Mouse (Mus musculus) heart, postnatal 0 days (tissue): Measurements from ENCODE around the gene Dner. TPM values are rescaled to one million over a fixed set of nuclear protein-coding genes. Genes with fewer than 3 reads are reported as not detected.
"Not testable (repeated sequence)": the region's sequence is repeated elsewhere in the genome, so short reads cannot be mapped to it uniquely, and the experiment has no call there.

ENCODE experiments used
- ATAC-seq: fragments of 200-750 bp; cut with Nextera tagmentation; 2 replicates; pipeline ENCODE4 v1.8.0; 2017; ENCODE audit warnings: low read depth, moderate number of reproducible peaks, moderate library complexity; ENCODE audit not compliant: insufficient read depth
- DNase-seq: peaks from one replicate; pipeline ENCODE4 v3.0.0-alpha.2; 2016; ENCODE audit warnings: low spot score
- H3K27ac ChIP-seq: fragments of 300-500 bp; sonication (generic); 2 replicates; pipeline ENCODE4 v1.5.1; 2014; ENCODE audit warnings: low read depth, mild to moderate bottlenecking
- H3K27me3 ChIP-seq: fragments of 300-500 bp; sonication (generic); 2 replicates; pipeline ENCODE4 v1.6.1; 2014; ENCODE audit warnings: low read length, mixed read lengths; ENCODE audit not compliant: control insufficient read depth, insufficient read depth
- H3K36me3 ChIP-seq: fragments of 300-500 bp; sonication (generic); replicated peaks from 2 replicates; pipeline ENCODE4 v1.6.1; 2014; ENCODE audit warnings: low read length, mixed read lengths; ENCODE audit not compliant: control insufficient read depth, insufficient read depth
- H3K4me1 ChIP-seq: fragments of 300-500 bp; sonication (generic); 2 replicates; pipeline ENCODE4 v1.6.1; 2014; ENCODE audit warnings: antibody characterized with exemption; ENCODE audit not compliant: control insufficient read depth, insufficient read depth
- H3K4me2 ChIP-seq: fragments of 300-500 bp; sonication (generic); 2 replicates; pipeline ENCODE4 v1.6.1; 2014; ENCODE audit warnings: low read depth, mild to moderate bottlenecking, low read length, moderate library complexity
- H3K4me3 ChIP-seq: fragments of 300-500 bp; sonication (generic); 2 replicates; pipeline ENCODE4 v1.5.1; 2014; ENCODE audit warnings: low read depth, low read length
- H3K9ac ChIP-seq: fragments of 300-500 bp; sonication (generic); replicated peaks from 2 replicates; pipeline ENCODE4 v1.6.1; 2014; ENCODE audit warnings: low read depth, low read length, mixed read lengths
- H3K9me3 ChIP-seq: fragments of 300-500 bp; sonication (generic); replicated peaks from 2 replicates; pipeline ENCODE4 v1.6.1; 2016; ENCODE audit warnings: low read length; ENCODE audit not compliant: control insufficient read depth
- CTCF ChIP-seq: IDR thresholded peaks from 2 replicates; pipeline ENCODE4 v1.5.1; 2016; ENCODE audit warnings: antibody characterized with exemption, control low read depth, low read depth
- EP300 ChIP-seq: IDR thresholded peaks from 2 replicates; pipeline ENCODE4 v1.6.1; 2016; ENCODE audit warnings: antibody characterized with exemption, low read depth
- WGBS: fragments of 180-500 bp; shearing (Covaris S2); extraction: QIAGEN DNeasy Blood & Tissue Kit; methylation state at CpG from one replicate; pipeline ENCODE4 v1.1.7; 2014; 5-methylcytosine and 5-hydroxymethylcytosine counted together
- microRNA-seq: library from miRNA; unstranded; fragments of <30 nt; microRNA quantifications from one replicate; pipeline ENCODE4, GENCODE M21; 2016
- polyA plus RNA-seq: library from polyadenylated mRNA; unstranded; fragments of >200 nt; fragmentation: Nextera tagmentation; extraction: Ambion mirVana; gene quantifications from 2 replicates; pipeline ENCODE4 v1.2.1, GENCODE M21; 2015
- total RNA-seq: library from RNA; depleted of rRNA; stranded (reverse); fragments of >200 nt; gene quantifications from 2 replicates; pipeline ENCODE4 v1.2.3, GENCODE M21; 2014; ENCODE audit warnings: low replicate concordance; rRNA removed

The Dner gene
- total and polyA plus RNA-seq, 2 experiments from 2014 or later: 0.19 to 0.76 TPM

DNA sequence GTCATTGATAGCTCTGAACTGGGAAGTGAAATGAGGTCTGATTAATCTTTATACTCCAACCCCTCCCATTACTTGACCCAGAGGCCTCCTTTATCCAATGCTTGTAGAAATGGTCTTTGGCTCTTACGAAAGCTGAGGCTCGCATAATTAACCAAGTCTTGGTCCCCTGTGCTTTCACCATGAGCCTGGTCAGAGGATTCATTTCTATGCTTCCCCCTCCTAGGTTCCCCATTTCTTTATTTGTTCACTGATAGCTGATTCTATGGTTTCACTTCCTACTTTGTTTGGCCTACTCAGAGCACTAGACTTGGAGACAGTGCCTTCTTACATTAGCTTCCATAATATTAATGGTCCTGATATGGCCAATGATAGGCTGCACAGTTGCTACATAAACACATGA is 345.8 kb downstream of the Dner start:
- TF ChIP-seq CTCF (no peak), EP300 (no peak)
- H3K4me3 ChIP-seq: no peak overlapping the region
- WGBS: 91% methylated on average over 2 of the region's 2 CpGs
- no peak overlapping the region for H3K27ac ChIP-seq
- H3K9me3 ChIP-seq: no peaks in the 10 kb centered on the region
- ATAC-seq: no peak
- DNase-seq: no peak
- H3K36me3 ChIP-seq: no peaks in the 10 kb centered on the region
- H3K9ac ChIP-seq: no peak overlapping the region
- H3K4me1 ChIP-seq: no peaks in the 10 kb centered on the region
- H3K4me2 ChIP-seq: no peak overlapping the region
- H3K27me3 ChIP-seq: no peaks in the 10 kb centered on the region

DNA sequence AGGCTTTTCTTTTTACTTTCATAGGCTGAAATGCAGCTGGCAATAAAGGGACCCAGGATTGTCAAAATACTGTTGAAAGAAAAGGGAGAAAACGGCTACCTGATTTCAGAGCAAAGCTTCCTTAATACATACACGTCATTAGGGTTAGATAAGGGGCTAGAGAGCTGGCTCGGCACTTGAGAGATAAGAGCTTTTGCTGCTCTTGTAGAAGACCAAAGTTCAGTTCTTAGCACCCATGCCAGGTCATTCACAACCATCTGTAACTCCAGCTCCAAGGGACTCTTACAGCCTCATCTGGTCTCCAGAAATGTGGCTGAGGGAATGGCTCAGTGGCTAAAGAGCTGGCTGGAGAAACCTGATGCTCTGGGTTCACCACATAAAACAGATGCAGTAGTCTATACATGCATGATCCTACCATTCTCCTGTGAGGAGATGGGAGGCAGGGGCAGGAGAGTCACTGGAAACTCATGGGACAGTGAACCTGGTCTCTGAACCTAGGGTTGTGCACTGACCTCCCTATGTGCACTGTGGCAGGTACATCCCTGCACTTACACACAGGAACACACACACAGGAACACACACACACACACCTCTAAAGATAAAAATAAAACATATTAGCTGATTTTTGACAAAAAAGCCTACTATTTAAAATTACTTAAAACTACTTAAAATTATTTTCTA is 348.1 kb downstream of the Dner start:
- no peak overlapping the region for H3K27ac ChIP-seq
- no peak overlapping the region for H3K4me2 ChIP-seq
- no peak overlapping the region for H3K9ac ChIP-seq
- H3K4me1 ChIP-seq: no peaks in the 10 kb centered on the region
- TF ChIP-seq CTCF: no peak
- TF ChIP-seq EP300: no peak
- no peaks in the 10 kb centered on the region for H3K27me3 ChIP-seq
- H3K9me3 ChIP-seq: no peaks in the 10 kb centered on the region
- no peak overlapping the region for H3K4me3 ChIP-seq
- DNase-seq: no peak
- WGBS: 13% methylated on average over 3 of the region's 3 CpGs
- no peaks in the 10 kb centered on the region for H3K36me3 ChIP-seq
- no peak for ATAC-seq

DNA sequence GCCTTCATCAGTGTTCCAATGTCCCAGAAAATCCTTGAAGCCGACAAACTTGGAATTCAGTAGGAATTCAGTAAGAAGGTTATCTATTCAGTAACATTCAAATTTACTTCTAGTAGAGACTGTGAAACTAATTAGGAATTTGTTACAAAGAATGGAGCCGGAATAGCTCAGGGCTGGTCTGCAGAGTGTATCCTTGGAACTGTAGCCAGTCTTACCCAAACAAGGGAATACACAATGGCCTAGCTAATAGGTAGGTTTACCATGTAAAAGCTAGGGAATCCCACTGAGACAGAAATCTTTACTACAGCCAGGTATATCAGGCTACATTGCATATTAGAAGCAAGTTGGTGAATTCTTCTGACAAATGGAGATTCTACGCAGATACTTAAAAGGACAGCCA is 363.2 kb downstream of the Dner start:
- H3K27ac ChIP-seq, H3K4me3 ChIP-seq, DNase-seq, H3K4me1 ChIP-seq, H3K36me3 ChIP-seq, H3K9ac ChIP-seq, H3K9me3 ChIP-seq, H3K27me3 ChIP-seq, ATAC-seq, H3K4me2 ChIP-seq: not testable (repeated sequence)
- 49% methylated on average over 3 of the region's 3 CpGs for WGBS

DNA sequence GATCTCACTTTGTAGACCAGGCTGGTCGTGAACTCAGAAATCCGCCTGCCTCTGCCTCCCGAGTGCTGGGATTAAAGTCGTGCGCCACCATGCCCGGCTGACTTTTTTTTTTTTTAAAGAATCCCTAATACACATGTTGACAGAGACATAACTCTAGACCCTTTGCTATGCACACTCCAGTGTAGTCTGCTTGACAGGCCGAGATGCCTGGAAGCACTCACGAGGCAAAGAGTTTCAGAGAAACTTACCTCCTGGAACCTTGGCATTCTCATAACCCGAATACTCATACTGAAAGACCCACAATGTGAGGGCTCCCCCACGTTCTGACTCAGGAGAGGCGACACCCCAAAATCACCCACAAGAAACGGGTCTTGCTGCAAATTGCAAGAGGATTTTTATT is 364.2 kb downstream of the Dner start:
- 78% methylated on average over 12 of the region's 12 CpGs for WGBS
- not testable (repeated sequence) for DNase-seq, H3K36me3 ChIP-seq, H3K9me3 ChIP-seq, ATAC-seq, H3K27ac ChIP-seq, H3K27me3 ChIP-seq, H3K4me2 ChIP-seq, H3K9ac ChIP-seq, H3K4me1 ChIP-seq, H3K4me3 ChIP-seq

DNA sequence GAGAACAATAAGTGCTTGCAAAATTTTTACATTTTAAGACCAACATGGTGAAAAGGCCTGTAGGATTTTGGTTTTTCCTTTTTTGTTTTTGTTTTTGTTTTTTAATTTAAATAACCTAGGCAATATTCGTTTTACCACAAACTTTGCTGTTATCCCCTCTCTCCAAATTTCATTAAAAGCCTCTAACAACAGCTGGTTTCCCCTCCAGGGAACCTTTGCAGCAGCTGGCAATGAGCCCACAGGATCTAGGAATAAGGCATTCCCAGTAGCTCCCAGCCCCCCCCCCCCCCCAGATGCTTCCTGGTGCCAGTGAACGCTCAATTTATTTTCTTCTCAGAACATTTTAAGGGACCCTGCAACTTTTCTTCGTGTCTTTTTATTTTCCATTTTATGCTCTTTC is 370.7 kb downstream of the Dner start:
- Histone ChIP-seq H3K4me3 (no peak overlapping the region), H3K9ac (no peak overlapping the region), H3K27ac (no peak overlapping the region), H3K4me2 (no peak overlapping the region), H3K36me3 (no peaks in the 10 kb centered on the region), H3K4me1 (no peaks in the 10 kb centered on the region), H3K27me3 (no peaks in the 10 kb centered on the region), H3K9me3 (no peaks in the 10 kb centered on the region)
- no peak for TF ChIP-seq CTCF
- no peak for TF ChIP-seq EP300
- DNase-seq (no peak), ATAC-seq (no peak)
- 45% methylated on average over 3 of the region's 3 CpGs for WGBS

DNA sequence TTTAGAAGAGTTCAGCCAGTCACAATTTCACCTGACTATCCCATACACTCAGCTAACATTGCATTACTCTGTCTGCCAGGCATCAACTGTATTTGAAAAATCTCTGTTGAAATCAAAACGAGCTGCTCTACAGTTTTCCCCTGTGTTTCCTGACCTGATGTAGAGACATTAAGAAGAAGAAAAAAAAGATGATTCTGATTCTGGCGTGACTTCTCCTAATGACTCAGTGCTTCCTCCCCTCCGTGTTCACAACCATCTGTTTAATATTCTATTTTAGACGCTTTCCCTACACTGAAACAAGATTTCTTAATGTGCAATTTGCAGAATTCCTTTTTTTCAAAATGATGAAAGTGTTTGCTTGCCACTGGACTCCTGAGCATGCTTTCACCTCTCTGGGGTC is 374.7 kb downstream of the Dner start:
- Histone ChIP-seq H3K27me3 (no peaks in the 10 kb centered on the region), H3K4me1 (no peaks in the 10 kb centered on the region), H3K27ac (no peak overlapping the region), H3K9ac (no peak overlapping the region), H3K36me3 (no peaks in the 10 kb centered on the region), H3K9me3 (no peaks in the 10 kb centered on the region), H3K4me2 (no peak overlapping the region), H3K4me3 (no peak overlapping the region)
- ATAC-seq (no peak), DNase-seq (no peak)
- 51% methylated on average over 4 of the region's 4 CpGs for WGBS
- TF ChIP-seq EP300: no peak
- no peak for TF ChIP-seq CTCF

Small RNA genes within 50 kb of the gene (microRNA-seq; reads per million reads assigned to microRNA genes)
- gene Mir5126: not detected

Other genes starting within 250 kb of the Dner start
- 5.3 and 12.8 TPM in 2 replicates for gene Fbxo36, start 143.6 kb upstream of the Dner start, total RNA-seq
- 7.5 and 8.3 TPM in 2 replicates for gene Fbxo36, start 143.6 kb upstream of the Dner start, polyA plus RNA-seq
- gene Trip12, start 144.3 kb upstream of the Dner start, total RNA-seq: 93.7 and 109 TPM in 2 replicates
- gene Trip12, start 144.3 kb upstream of the Dner start, polyA plus RNA-seq: 29.6 and 31.5 TPM in 2 replicates
- gene Slc16a14, start 238.9 kb upstream of the Dner start, total RNA-seq: not detected in 2 replicates
- gene Slc16a14, start 238.9 kb upstream of the Dner start, polyA plus RNA-seq: 0.03 TPM in 1 of 2 replicates, not detected in the other